Mouse (Mus musculus) liver, embryonic 15.5 days (tissue): ENCODE data around the gene Ncf2. TPM values are rescaled to one million over a fixed set of nuclear protein-coding genes. Genes with fewer than 3 reads are reported as not detected.
A peak's percentile ranks its signal among the peaks of the same experiment; 100 is the strongest.
"Not testable (repeated sequence)": the region's sequence is repeated elsewhere in the genome, so short reads cannot be mapped to it uniquely, and the experiment has no call there.

Source experiments
- ATAC-seq: fragments of 200-750 bp; cut with Nextera tagmentation; 2 replicates; pipeline ENCODE4 v1.8.0; 2017; ENCODE audit warnings: moderate number of reproducible peaks, mild to moderate bottlenecking, moderate library complexity; ENCODE audit not compliant: insufficient read depth
- H3K27ac ChIP-seq: fragments of 300-500 bp; sonication (generic); replicated peaks from 2 replicates; pipeline ENCODE4 v1.5.1; 2015; ENCODE audit warnings: mild to moderate bottlenecking, inconsistent platforms
- H3K27me3 ChIP-seq: fragments of 300-500 bp; sonication (generic); 2 replicates; pipeline ENCODE4 v1.6.1; 2015; ENCODE audit warnings: mild to moderate bottlenecking, inconsistent platforms
- H3K36me3 ChIP-seq: fragments of 300-500 bp; sonication (generic); replicated peaks from 2 replicates; pipeline ENCODE4 v1.6.1; 2015; ENCODE audit warnings: moderate library complexity, mild to moderate bottlenecking, inconsistent platforms
- H3K4me1 ChIP-seq: fragments of 300-500 bp; sonication (generic); replicated peaks from 2 replicates; pipeline ENCODE4 v1.6.1; 2015; ENCODE audit warnings: inconsistent platforms
- H3K4me2 ChIP-seq: fragments of 300-500 bp; sonication (generic); 2 replicates; pipeline ENCODE4 v1.6.1; 2015; ENCODE audit warnings: moderate library complexity, mild to moderate bottlenecking, inconsistent platforms
- H3K4me3 ChIP-seq: fragments of 300-500 bp; sonication (generic); replicated peaks from 2 replicates; pipeline ENCODE4 v1.5.1; 2015; ENCODE audit warnings: mild to moderate bottlenecking, inconsistent platforms
- H3K9ac ChIP-seq: fragments of 300-500 bp; sonication (generic); 2 replicates; pipeline ENCODE4 v1.6.1; 2015; ENCODE audit warnings: moderate library complexity, mild to moderate bottlenecking, inconsistent platforms
- H3K9me3 ChIP-seq: fragments of 300-500 bp; sonication (generic); replicated peaks from 2 replicates; pipeline ENCODE4 v1.6.1; 2016; ENCODE audit warnings: inconsistent platforms
- WGBS: fragments of 180-500 bp; shearing (Covaris S2); methylation state at CpG from one replicate; pipeline ENCODE4 v1.1.7; 2015; ENCODE audit warnings: mixed read lengths; ENCODE audit not compliant: insufficient replicate concordance; 5-methylcytosine and 5-hydroxymethylcytosine counted together
- polyA plus RNA-seq: library from polyadenylated mRNA; unstranded; fragments of >200 nt; fragmentation: Nextera tagmentation; extraction: Ambion mirVana; gene quantifications from 2 replicates; pipeline ENCODE4 v1.2.1, GENCODE M21; 2015

The Ncf2 gene
- polyA plus RNA-seq, 1 experiment from 2014 or later: 11.2 TPM

DNA sequence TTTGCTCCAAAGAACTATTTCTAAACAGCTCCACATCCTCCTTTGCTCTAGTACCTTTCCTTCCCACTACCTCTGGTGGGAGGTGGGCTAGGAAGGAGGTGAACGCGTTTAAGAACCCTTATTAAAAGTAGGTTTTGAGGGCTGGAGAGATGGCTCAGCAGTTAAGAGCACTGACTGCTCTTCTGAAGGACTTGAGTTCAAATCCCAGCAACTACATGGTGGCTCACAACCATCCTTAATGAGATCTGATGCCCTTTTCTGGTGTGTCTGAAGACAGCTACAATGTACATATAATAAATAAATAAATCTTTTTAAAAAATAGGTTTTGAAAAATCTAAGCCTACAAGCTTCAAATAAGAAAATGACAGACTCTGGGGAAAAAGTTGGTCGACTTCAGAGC, 14.5 kb upstream of the Ncf2 start:
- H3K4me2 ChIP-seq, H3K27me3 ChIP-seq, H3K36me3 ChIP-seq, ATAC-seq, H3K4me3 ChIP-seq, H3K9ac ChIP-seq, H3K4me1 ChIP-seq, H3K27ac ChIP-seq, H3K9me3 ChIP-seq: not testable (repeated sequence)
- 55% methylated on average over 3 of the region's 3 CpGs for WGBS

DNA sequence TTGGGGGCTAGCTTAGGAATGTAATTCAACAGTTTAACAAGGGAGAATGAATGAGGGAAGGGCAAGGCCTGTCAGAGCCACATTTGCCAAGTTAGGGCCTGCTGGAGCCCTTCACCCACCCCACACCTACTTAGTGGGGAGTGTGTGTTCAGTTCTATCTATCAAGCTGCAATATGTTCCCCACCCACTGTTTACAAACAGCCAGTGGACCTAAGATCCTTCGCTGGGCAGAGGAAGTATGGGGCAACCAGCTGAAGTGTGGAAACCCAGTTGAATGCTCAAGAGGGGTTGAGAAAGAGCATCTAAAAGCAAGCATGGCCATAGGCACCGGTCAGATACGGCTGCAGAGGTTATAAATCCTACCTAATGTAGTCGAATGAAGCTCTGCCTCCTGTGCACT, 13.0 kb upstream of the Ncf2 start:
- H3K9ac ChIP-seq: no peak overlapping the region
- H3K4me3 ChIP-seq: no peak overlapping the region
- no peaks in the 10 kb centered on the region for H3K9me3 ChIP-seq
- no peak for ATAC-seq
- no peaks in the 10 kb centered on the region for H3K36me3 ChIP-seq
- H3K4me2 ChIP-seq: no peak overlapping the region
- no peaks in the 10 kb centered on the region for H3K27me3 ChIP-seq
- 58% methylated on average over 4 of the region's 4 CpGs for WGBS
- H3K27ac ChIP-seq: no peak overlapping the region
- peaks cover 9% of the 10 kb centered on the region; the same call in 1 of the 2 replicates for H3K4me1 ChIP-seq

- no peak overlapping the region for H3K4me3 ChIP-seq
- 48% methylated on average over 4 of the region's 4 CpGs for WGBS
- no peak for ATAC-seq
- H3K36me3 ChIP-seq: no peaks in the 10 kb centered on the region
- peaks cover 9% of the 10 kb centered on the region; the same call in 1 of the 2 replicates for H3K4me1 ChIP-seq
- H3K4me2 ChIP-seq: no peak overlapping the region
- H3K9ac ChIP-seq: no peak overlapping the region
- H3K27me3 ChIP-seq: no peaks in the 10 kb centered on the region
- H3K27ac ChIP-seq: no peak overlapping the region
- no peaks in the 10 kb centered on the region for H3K9me3 ChIP-seq
Measured at GRCm38 (mm10) chr1:152788121-152788660, 11.8 kb upstream of the Ncf2 start.

GRCm38 (mm10) chr1:152790254-152790653, 9.7 kb upstream of the Ncf2 start:
- Histone ChIP-seq H3K9me3 (no peaks in the 10 kb centered on the region), H3K36me3 (no peaks in the 10 kb centered on the region), H3K9ac (no peak overlapping the region), H3K27ac (no peak overlapping the region), H3K27me3 (no peaks in the 10 kb centered on the region), H3K4me2 (peak overlapping the region; percentile 20; the same call in 1 of the 2 replicates), H3K4me3 (no peak overlapping the region), H3K4me1 (peaks cover 12% of the 10 kb centered on the region; the same call in 1 of the 2 replicates)
- WGBS: 18% methylated on average over 12 of the region's 12 CpGs
- no peak for ATAC-seq

GRCm38 (mm10) chr1:152790821-152791220, 9.2 kb upstream of the Ncf2 start:
- no peak for ATAC-seq
- Histone ChIP-seq H3K27me3 (no peaks in the 10 kb centered on the region), H3K4me3 (no peak overlapping the region), H3K27ac (no peak overlapping the region), H3K9ac (no peak overlapping the region), H3K4me2 (no peak overlapping the region), H3K4me1 (peaks cover 17% of the 10 kb centered on the region), H3K36me3 (no peaks in the 10 kb centered on the region), H3K9me3 (no peaks in the 10 kb centered on the region)
- WGBS: 12% methylated on average over 6 of the region's 6 CpGs

- Histone ChIP-seq H3K27me3 (no peaks in the 10 kb centered on the region), H3K9me3 (no peaks in the 10 kb centered on the region), H3K4me3 (no peak overlapping the region), H3K9ac (no peak overlapping the region), H3K36me3 (no peaks in the 10 kb centered on the region), H3K4me2 (no peak overlapping the region), H3K4me1 (peaks cover 21% of the 10 kb centered on the region), H3K27ac (no peak overlapping the region)
- ATAC-seq: no peak
- WGBS: 48% methylated on average over 4 of the region's 4 CpGs
Measured at GRCm38 (mm10) chr1:152791269-152791668, 8.7 kb upstream of the Ncf2 start.

GRCm38 (mm10) chr1:152792736-152793494, 7.1 kb upstream of the Ncf2 start:
- Histone ChIP-seq H3K9me3 (no peaks in the 10 kb centered on the region), H3K36me3 (no peaks in the 10 kb centered on the region), H3K27me3 (no peaks in the 10 kb centered on the region), H3K4me1 (peaks cover 29% of the 10 kb centered on the region), H3K4me2 (no peak overlapping the region), H3K9ac (no peak overlapping the region), H3K27ac (no peak overlapping the region), H3K4me3 (no peak overlapping the region)
- no peak for ATAC-seq
- 68% methylated on average over 12 of the region's 12 CpGs for WGBS

DNA sequence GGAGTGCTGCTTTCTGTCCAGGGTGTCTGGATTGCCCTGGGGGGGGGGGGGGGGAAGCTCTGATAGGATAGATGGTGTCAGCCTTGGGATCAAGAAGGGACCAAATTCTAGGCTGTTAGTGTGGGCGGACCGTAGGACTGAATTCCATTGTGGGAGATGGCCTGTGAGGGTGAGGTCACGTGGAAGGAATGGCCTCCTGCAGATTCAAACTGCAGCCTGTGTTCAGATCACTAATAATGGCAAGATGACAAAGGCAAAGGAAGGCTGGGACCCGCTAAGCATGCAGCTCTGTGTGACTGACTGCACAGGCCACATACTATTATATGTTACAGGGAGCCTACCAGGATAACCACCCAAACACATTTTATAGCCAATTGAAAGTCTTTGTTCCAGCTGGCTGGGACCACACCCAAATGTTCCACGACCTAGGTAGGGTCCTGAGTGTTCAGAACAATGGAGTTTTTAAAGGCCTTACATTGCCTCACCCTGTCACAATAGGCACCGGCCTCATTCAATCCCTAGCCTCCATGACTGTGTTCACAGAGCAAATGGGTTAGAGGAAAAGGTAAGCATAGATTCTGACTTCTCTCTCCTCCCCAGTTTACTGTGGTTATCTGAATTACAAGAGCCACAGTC, 6.4 kb upstream of the Ncf2 start:
- Histone ChIP-seq H3K9me3 (no peaks in the 10 kb centered on the region), H3K4me3 (no peak overlapping the region), H3K36me3 (no peaks in the 10 kb centered on the region), H3K27me3 (no peaks in the 10 kb centered on the region), H3K4me2 (no peak overlapping the region), H3K4me1 (peaks cover 30% of the 10 kb centered on the region), H3K9ac (no peak overlapping the region), H3K27ac (no peak overlapping the region)
- WGBS: 62% methylated on average over 6 of the region's 6 CpGs
- no peak for ATAC-seq

DNA sequence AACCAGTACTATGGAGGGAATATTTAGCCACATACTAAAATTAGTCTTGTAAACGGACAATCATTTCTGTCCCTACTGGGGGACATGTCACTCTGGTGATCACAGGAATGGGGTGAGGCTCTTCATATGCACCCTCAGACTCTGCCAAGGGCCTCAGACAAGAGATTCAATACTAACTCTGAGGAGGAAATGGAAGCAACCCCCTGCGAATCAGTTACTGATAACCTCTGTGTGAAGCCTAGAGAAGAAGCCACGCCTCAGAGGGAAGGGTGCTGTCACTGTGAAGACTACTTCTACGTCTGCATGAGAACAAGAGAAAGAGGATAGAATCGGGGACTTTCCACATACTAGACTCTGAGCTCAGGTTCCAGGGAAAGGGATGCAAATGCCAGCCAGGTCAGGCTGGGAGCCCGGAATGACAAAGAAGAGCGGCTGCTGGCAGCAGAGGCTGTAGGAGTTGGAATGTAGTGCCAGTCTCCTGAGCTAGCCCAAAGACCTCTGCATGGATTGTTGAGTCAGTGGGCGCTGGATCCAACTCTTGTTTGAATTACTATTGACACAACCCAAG, 4.2 kb upstream of the Ncf2 start:
- no peaks in the 10 kb centered on the region for H3K36me3 ChIP-seq
- 35% methylated on average over 8 of the region's 8 CpGs for WGBS
- no peak overlapping the region for H3K9ac ChIP-seq
- no peaks in the 10 kb centered on the region for H3K9me3 ChIP-seq
- no peak overlapping the region for H3K4me2 ChIP-seq
- H3K4me1 ChIP-seq: peaks cover 33% of the 10 kb centered on the region
- no peak for ATAC-seq
- H3K27me3 ChIP-seq: no peaks in the 10 kb centered on the region
- no peak overlapping the region for H3K27ac ChIP-seq
- H3K4me3 ChIP-seq: no peak overlapping the region

- Histone ChIP-seq H3K4me1 (peaks cover 27% of the 10 kb centered on the region), H3K4me2 (no peak overlapping the region), H3K36me3 (no peaks in the 10 kb centered on the region), H3K9me3 (no peaks in the 10 kb centered on the region), H3K4me3 (no peak overlapping the region), H3K27me3 (no peaks in the 10 kb centered on the region), H3K9ac (no peak overlapping the region), H3K27ac (no peak overlapping the region)
- no peak for ATAC-seq
- WGBS: 65% methylated on average over 8 of the region's 8 CpGs
Measured at GRCm38 (mm10) chr1:152796683-152797263, 3.2 kb upstream of the Ncf2 start.

GRCm38 (mm10) chr1:152798125-152798524, 1.9 kb upstream of the Ncf2 start:
- peak; percentile 30; the same call in 1 of the 2 replicates for ATAC-seq
- H3K9me3 ChIP-seq: no peaks in the 10 kb centered on the region

More at GRCm38 (mm10) chr1:152798125-152798524, 1.9 kb upstream of the Ncf2 start:
- no peak overlapping the region for H3K4me2 ChIP-seq
- H3K27ac ChIP-seq: 0 out of 2 replicates have a peak overlapping the region, but pooled peaks have one; percentile 6
- H3K27me3 ChIP-seq: no peaks in the 10 kb centered on the region
- H3K9ac ChIP-seq: no peak overlapping the region
- no peak overlapping the region for H3K4me3 ChIP-seq
- peaks cover 27% of the 10 kb centered on the region for H3K4me1 ChIP-seq
- WGBS: 17% methylated on average over 9 of the region's 9 CpGs
- H3K36me3 ChIP-seq: no peaks in the 10 kb centered on the region
